Mouse (Mus musculus): Measurements from ENCODE around the gene Clrn3. TPM values are rescaled to one million over a fixed set of nuclear protein-coding genes. Genes with fewer than 3 reads are reported as not detected.

The Clrn3 gene
- polyA plus RNA-seq, 1 experiment from 2014 or later, result not detected

GRCm38 (mm10) chr7:135464689-135465259 is 63.7 kb downstream of the Clrn3 start:
- peak; percentile 78 for TF ChIP-seq CTCF (IDR thresholded peaks at IDR 0.05; ENCODE audit: low read depth)
- ATAC-seq (ENCODE audit: insufficient read depth) (no peak; the same call in 1 of the 2 replicates), DNase-seq (peak; percentile 76)
- H3K36me3 ChIP-seq (ENCODE audit: insufficient read depth), result no peaks in the 10 kb centered on the region
- H3K27me3 ChIP-seq (ENCODE audit: insufficient read depth, low read length), result no peaks in the 10 kb centered on the region
- no peak overlapping the region for H3K27ac ChIP-seq (ENCODE audit: low read depth)
- H3K4me1 ChIP-seq (ENCODE audit: insufficient read depth), result no peaks in the 10 kb centered on the region
- H3K9ac ChIP-seq, result no peak overlapping the region
- no peaks in the 10 kb centered on the region for H3K9me3 ChIP-seq (ENCODE audit: low read depth, low read length)
- 43% methylated on average over 3 of the region's 3 CpGs for WGBS
- no peak overlapping the region for H3K4me2 ChIP-seq
- H3K4me3 ChIP-seq (ENCODE audit: low read depth, low read length), result no peak overlapping the region

MicroRNAs within 50 kb of the gene (microRNA counts, 519-probe panel; counts per million panel counts)
- microRNA mmu-miR-1962, result 1,584 counts per million, percentile 12 among the panel's probes with 10 or more counts

Small RNA genes lying within 50 kb of the gene (microRNA-seq; reads per million reads assigned to microRNA genes)
- not detected for gene Mir1962 (ENCODE audit: borderline number of aligned reads)

Other genes with a start within 250 kb of the Clrn3 start
- gene Foxi2, start 118.3 kb downstream of the Clrn3 start, polyA plus RNA-seq (2014; fragmentation: Nextera tagmentation; extraction: Ambion mirVana), result not detected in 2 replicates
- 2.3 and 2.5 TPM in 2 replicates for gene Ptpre, start 8.8 kb upstream of the Clrn3 start, polyA plus RNA-seq (2014; fragmentation: Nextera tagmentation; extraction: Ambion mirVana)
- 80.7 and 81.1 TPM in 2 replicates for gene Mki67, start 187.7 kb upstream of the Clrn3 start, polyA plus RNA-seq (2014; fragmentation: Nextera tagmentation; extraction: Ambion mirVana)